Mouse (Mus musculus) ES-E14 (cell line): ENCODE data around the gene Sox1. TPM values are rescaled to one million over a fixed set of nuclear protein-coding genes. Genes with fewer than 3 reads are reported as not detected.

Source experiments
- DNase-seq: peaks from one replicate; pipeline ENCODE4 v3.0.0-alpha.2; 2013; ENCODE audit warnings: low read depth, low spot score
- H3K27ac ChIP-seq: 2 replicates; pipeline ENCODE4 v1.5.1; 2012; ENCODE audit warnings: low read depth, mild to moderate bottlenecking, low read length, moderate library complexity, mixed read lengths; ENCODE audit not compliant: poor library complexity, insufficient read depth, severe bottlenecking
- H3K36me3 ChIP-seq: 2 replicates; pipeline ENCODE4 v1.6.1; 2012; ENCODE audit warnings: mild to moderate bottlenecking, low read length, moderate library complexity, mixed read lengths; ENCODE audit not compliant: control insufficient read depth, poor library complexity, insufficient read depth, severe bottlenecking
- H3K4me1 ChIP-seq, 2 experiments: fragments of 150-350 bp in 1 of 2; sonication (generic) in 1 of 2; 2 replicates each; pipeline ENCODE4 v1.6.1; 2012; ENCODE audit warnings: low read length in 2 of 2, mild to moderate bottlenecking in 1 of 2, mixed read lengths in 1 of 2; ENCODE audit not compliant: control insufficient read depth in 2 of 2, insufficient read depth in 2 of 2, poor library complexity in 1 of 2
- H3K4me3 ChIP-seq, 2 experiments: fragments of 150-350 bp in 1 of 2; sonication (generic) in 1 of 2; 2 replicates each; pipeline ENCODE4 v1.5.1; 2012; ENCODE audit warnings: low read length in 2 of 2, low read depth in 1 of 2, mild to moderate bottlenecking in 1 of 2, mixed read lengths in 1 of 2; ENCODE audit not compliant: insufficient read depth in 1 of 2, poor library complexity in 1 of 2, severe bottlenecking in 1 of 2
- H3K9ac ChIP-seq: 2 replicates; pipeline ENCODE4 v1.6.1; 2012; ENCODE audit warnings: low read depth, mild to moderate bottlenecking, low read length, mixed read lengths; ENCODE audit not compliant: poor library complexity, insufficient read depth, severe bottlenecking
- H3K9me3 ChIP-seq: fragments of 150-350 bp; sonication (generic); 2 replicates; pipeline ENCODE4 v1.6.1; 2012; ENCODE audit warnings: low read depth, mild to moderate bottlenecking, low read length; ENCODE audit not compliant: control insufficient read depth, insufficient read depth
- CHD2 ChIP-seq: IDR thresholded peaks from 2 replicates; pipeline ENCODE4 v1.6.1; 2014; ENCODE audit warnings: mild to moderate bottlenecking, low read depth, low read length, inconsistent platforms
- HCFC1 ChIP-seq: IDR thresholded peaks from 2 replicates; pipeline ENCODE4 v1.6.1; 2012; ENCODE audit warnings: low read length, inconsistent platforms, borderline replicate concordance; ENCODE audit not compliant: insufficient read depth
- MAFK ChIP-seq: IDR thresholded peaks from 2 replicates; pipeline ENCODE4 v1.6.1; 2014; ENCODE audit warnings: mild to moderate bottlenecking, low read depth, low read length, inconsistent platforms; ENCODE audit not compliant: insufficient read depth
- ZC3H11A ChIP-seq: IDR thresholded peaks from 2 replicates; pipeline ENCODE4 v1.6.1; 2012; ENCODE audit warnings: low read depth, mild to moderate bottlenecking, inconsistent platforms, low read length, borderline replicate concordance
- ZNF384 ChIP-seq: IDR thresholded peaks from 2 replicates; pipeline ENCODE4 v1.6.1; 2012; ENCODE audit warnings: low read depth, low read length, inconsistent platforms
- in situ Hi-C, 2 experiments: fragments of 600-800 bp; cut with MboI; formaldehyde crosslinking; loops; one replicate each; pipeline ENCODE4 v1.15.1; 2025; ENCODE audit warnings: low sequenced_read_pairs in 2 of 2, inconsistent platforms in 1 of 2; ENCODE audit not compliant: unreplicated experiment in 2 of 2
- total RNA-seq: library from RNA; depleted of rRNA; stranded (reverse); fragments of 300-350 nt; gene quantifications from 2 replicates; pipeline ENCODE4 v1.2.3, GENCODE M21; 2012

Sox1 gene
- total RNA-seq, 1 experiment, result 1.0 TPM

DNA sequence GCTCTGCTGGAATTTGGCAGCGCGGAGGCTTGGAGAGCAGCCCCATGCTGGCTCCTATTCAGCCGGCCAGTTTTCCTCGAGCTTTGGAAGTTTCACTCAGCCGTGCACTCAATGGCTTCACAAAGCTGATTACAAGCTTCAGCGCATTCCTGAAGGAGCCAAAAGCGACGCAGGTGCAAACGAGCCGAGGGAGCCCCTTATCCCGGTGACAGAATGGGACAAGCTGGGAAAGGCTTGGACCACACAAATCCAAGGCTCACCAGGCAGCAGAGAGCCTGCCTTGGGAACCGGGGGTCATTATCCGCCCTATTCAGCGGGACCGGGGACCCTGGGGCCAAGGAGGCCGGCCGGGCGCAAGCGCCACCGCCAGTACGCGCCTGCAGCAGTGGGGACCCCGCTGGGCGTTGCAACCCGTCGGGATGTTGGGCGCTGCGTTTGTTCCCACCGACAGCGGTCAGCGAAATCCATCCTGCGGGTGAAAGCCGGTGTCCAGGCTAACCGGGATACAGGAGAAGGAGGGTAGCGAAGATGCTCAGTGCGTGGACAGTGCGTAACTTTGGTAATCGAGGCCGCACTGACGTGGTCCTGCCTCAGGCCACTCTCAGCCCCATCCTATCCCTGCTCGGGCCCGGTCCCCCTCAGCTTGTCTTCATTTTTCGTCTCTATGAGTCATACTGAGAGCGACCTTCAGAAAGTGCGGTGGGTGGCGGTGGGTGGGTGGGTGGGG is 35.2 kb downstream of the Sox1 start:
- Histone ChIP-seq H3K4me1 (peaks cover 9 to 27% of the 10 kb centered on the region in 2 experiments), H3K9ac (no peak overlapping the region), H3K27ac (no peak overlapping the region), H3K36me3 (no peaks in the 10 kb centered on the region), H3K9me3 (no peaks in the 10 kb centered on the region), H3K4me3 (peak overlapping the region; percentile 47 to 53)
- DNase-seq, result no peak
- no peak for TF ChIP-seq HCFC1
- TF ChIP-seq ZC3H11A, result no peak
- TF ChIP-seq ZNF384, result no peak
- TF ChIP-seq MAFK, result no peak
- no peak for TF ChIP-seq CHD2
- in situ Hi-C loops, result no loop called here

- Histone ChIP-seq H3K4me1 (peaks cover 9 to 27% of the 10 kb centered on the region in 2 experiments), H3K36me3 (no peaks in the 10 kb centered on the region), H3K4me3 (peak overlapping the region; percentile 38 to 40; a peak in 3 of 4 replicates), H3K27ac (peak overlapping the region; percentile 37; the same call in 1 of the 2 replicates), H3K9ac (peak overlapping the region; percentile 40; the same call in 1 of the 2 replicates), H3K9me3 (no peaks in the 10 kb centered on the region)
- DNase-seq, result no peak
- TF ChIP-seq CHD2 (no peak), ZNF384 (no peak)
- in situ Hi-C loops, result no loop called here
Measured at GRCm38 (mm10) chr8:12430900-12431737, 36.0 kb downstream of the Sox1 start.

GRCm38 (mm10) chr8:12431738-12432055 is 36.6 kb downstream of the Sox1 start:
- Histone ChIP-seq H3K36me3 (no peaks in the 10 kb centered on the region), H3K9ac (no peak overlapping the region), H3K4me1 (peaks cover 9 to 27% of the 10 kb centered on the region in 2 experiments), H3K27ac (no peak overlapping the region), H3K9me3 (no peaks in the 10 kb centered on the region), H3K4me3 (peak overlapping the region in 1 of 2 experiments; percentile 40; a peak in 1 of 4 replicates)
- in situ Hi-C loops, result no loop called here
- no peak for DNase-seq
- no peak for TF ChIP-seq HCFC1
- no peak for TF ChIP-seq ZC3H11A
- no peak for TF ChIP-seq CHD2
- no peak for TF ChIP-seq MAFK
- no peak for TF ChIP-seq ZNF384

- Histone ChIP-seq H3K4me3 (no peak overlapping the region), H3K4me1 (peaks cover 9 to 26% of the 10 kb centered on the region in 2 experiments), H3K36me3 (no peaks in the 10 kb centered on the region), H3K9ac (no peak overlapping the region), H3K9me3 (no peaks in the 10 kb centered on the region), H3K27ac (no peak overlapping the region)
- in situ Hi-C loops, result no loop called here
- TF ChIP-seq ZC3H11A (no peak), MAFK (no peak), HCFC1 (no peak), ZNF384 (no peak), CHD2 (no peak)
- DNase-seq, result no peak
Measured at GRCm38 (mm10) chr8:12432546-12432945, 37.5 kb downstream of the Sox1 start.
